Comparison of ENCODE assay signal across 13 mouse cellular contexts in genomic region chr6:127942421-127942820, GRCm38 (mm10). TPM values are rescaled to one million over a fixed set of nuclear protein-coding genes. Genes with fewer than 3 reads are reported as not detected.
"Had no signal": no experiment of that assay in that cellular context is flagged by ENCODE, and none has a peak within 500 bp of the region (broad histone marks: within the 10 kb centered on the region; RNA-seq: fewer than 3 reads in every experiment).

No protein-coding gene starts in this region.

- DNase-seq: layer of hippocampus, postnatal 36 days; left cerebral cortex, postnatal 4 days; lung, adult 18-20 months; lung, postnatal 10 days; lung, postnatal 36 days; right cerebral cortex, adult 18-20 months; right cerebral cortex, postnatal 14 days; right cerebral cortex, postnatal 4 days; thymus, adult 2 months; thymus, postnatal 14 days; thymus, postnatal 4 days had no signal

RNA-seq across cellular contexts. Expression of gene Tspan11, which starts 55.0 kb away (rescaled TPM):
- total RNA-seq: monocyte, adult 5-6 weeks; neutrophil, adult 5-6 weeks had no signal
